Mouse (Mus musculus): ENCODE measurements around the gene Thrap3.

DNA sequence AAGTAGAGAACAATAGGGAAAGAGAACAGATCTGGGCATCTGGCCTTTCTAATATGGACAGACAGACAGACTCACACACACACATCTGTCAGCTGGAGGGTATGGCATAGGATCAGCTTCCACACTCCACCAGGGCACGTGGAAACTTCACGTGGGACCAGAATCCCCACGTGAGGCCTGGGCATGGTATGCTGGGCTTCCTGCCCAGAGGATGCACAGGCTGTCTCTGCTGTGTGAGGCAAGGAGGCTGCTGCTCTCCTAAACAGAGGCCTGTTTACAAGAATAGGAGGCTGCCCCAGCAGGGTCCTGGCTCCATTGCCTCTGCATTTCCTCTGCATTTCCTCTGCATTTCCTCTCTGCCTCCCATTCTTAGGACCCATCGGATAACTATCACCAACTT, 67.9 kb downstream of the Thrap3 start:
- no peak for TF ChIP-seq POLR2A (IDR thresholded peaks at IDR 0.05; ENCODE audit: insufficient read length, low read depth)
- TF ChIP-seq USF1 (IDR thresholded peaks at IDR 0.05; ENCODE audit: low read depth) = no peak
- no peak for TF ChIP-seq CEBPB (IDR thresholded peaks at IDR 0.05; ENCODE audit: insufficient read depth, poor library complexity, severe bottlenecking)
